Mouse (Mus musculus) neural tube, embryonic 10.5 days (tissue): ENCODE results near the gene Slc26a9.

Source experiments
- DNase-seq: peaks from one replicate; pipeline ENCODE4 v3.0.0-alpha.2; 2017; ENCODE audit warnings: low spot score; ENCODE audit errors: extremely low spot score

The Slc26a9 gene

GRCm38 (mm10) chr1:131734657-131735273 lies 9.1 kb upstream of the Slc26a9 start:
- DNase-seq = no peak

GRCm38 (mm10) chr1:131736494-131736893 lies 7.3 kb upstream of the Slc26a9 start:
- DNase-seq = no peak

GRCm38 (mm10) chr1:131737269-131737668 lies 6.6 kb upstream of the Slc26a9 start:
- DNase-seq = no peak

GRCm38 (mm10) chr1:131738760-131739159 lies 5.1 kb upstream of the Slc26a9 start:
- DNase-seq = no peak

GRCm38 (mm10) chr1:131739481-131740160 lies 4.2 kb upstream of the Slc26a9 start:
- no peak for DNase-seq

- DNase-seq = no peak
Observed at GRCm38 (mm10) chr1:131745391-131745790, 1.6 kb downstream of the Slc26a9 start.

- DNase-seq = no peak
Observed at GRCm38 (mm10) chr1:131747761-131748160, 3.9 kb downstream of the Slc26a9 start.

GRCm38 (mm10) chr1:131748636-131749035 lies 4.8 kb downstream of the Slc26a9 start:
- DNase-seq = no peak

- no peak for DNase-seq
Observed at GRCm38 (mm10) chr1:131749706-131750545, 6.1 kb downstream of the Slc26a9 start.

GRCm38 (mm10) chr1:131751181-131751890 lies 7.5 kb downstream of the Slc26a9 start:
- DNase-seq = no peak

- no peak for DNase-seq
Observed at GRCm38 (mm10) chr1:131751891-131752311, 8.1 kb downstream of the Slc26a9 start.

- no peak for DNase-seq
Observed at GRCm38 (mm10) chr1:131754212-131754829, 10.5 kb downstream of the Slc26a9 start.

- DNase-seq = no peak
Observed at GRCm38 (mm10) chr1:131754916-131755315, 11.1 kb downstream of the Slc26a9 start.

- DNase-seq = no peak
Observed at GRCm38 (mm10) chr1:131757211-131757610, 13.4 kb downstream of the Slc26a9 start.

- no peak for DNase-seq
Observed at GRCm38 (mm10) chr1:131758796-131759195, 15.0 kb downstream of the Slc26a9 start.

GRCm38 (mm10) chr1:131759667-131760427 lies 16.0 kb downstream of the Slc26a9 start:
- no peak for DNase-seq

GRCm38 (mm10) chr1:131760428-131760820 lies 16.6 kb downstream of the Slc26a9 start:
- DNase-seq = no peak

GRCm38 (mm10) chr1:131761079-131761831 lies 17.4 kb downstream of the Slc26a9 start:
- no peak for DNase-seq

GRCm38 (mm10) chr1:131763683-131764082 lies 19.9 kb downstream of the Slc26a9 start:
- DNase-seq = no peak
